Mouse (Mus musculus): ENCODE measurements around the gene Mmrn1.

Mmrn1 gene

DNA sequence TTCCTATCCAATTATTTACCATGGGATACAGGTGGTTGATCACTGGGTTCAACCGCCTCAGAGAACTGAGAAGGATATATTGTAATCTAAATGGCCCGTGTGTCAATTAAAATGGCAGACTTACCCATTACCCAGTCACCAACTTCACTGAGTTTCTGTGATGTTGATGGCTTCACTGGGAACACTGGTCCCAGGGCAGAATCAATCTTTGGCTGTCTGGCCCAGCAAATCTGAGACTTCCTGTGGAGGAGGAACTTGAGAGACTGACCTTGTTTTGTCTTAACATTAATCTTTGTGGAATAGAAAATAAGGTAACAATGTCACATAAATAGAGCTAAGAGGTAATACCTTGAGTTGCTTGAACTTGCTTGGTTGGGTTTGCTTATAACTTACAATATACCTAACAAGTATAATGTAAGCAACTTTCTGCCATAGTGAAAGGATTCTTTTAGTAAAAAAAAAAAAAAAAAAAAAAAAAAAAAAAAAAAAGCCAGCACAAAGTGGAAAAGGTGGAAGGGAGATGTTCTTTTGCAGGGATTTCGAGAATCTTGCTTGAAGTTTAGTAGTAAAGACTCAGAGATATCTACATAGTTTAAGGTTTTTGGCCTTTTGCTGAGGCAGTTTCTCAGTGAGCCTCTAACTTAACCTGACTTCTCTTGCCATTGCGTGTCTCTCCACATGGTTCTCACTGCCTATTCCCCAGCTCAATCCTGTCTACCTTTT lies 68.8 kb downstream of the Mmrn1 start:
- no peak for DNase-seq (ENCODE audit: low spot score in 2 of 2)

- DNase-seq (ENCODE audit: low spot score in 2 of 2): no peak
Observed at GRCm38 (mm10) chr6:60994114-60994513, 69.3 kb downstream of the Mmrn1 start.

- no peak for DNase-seq (ENCODE audit: low spot score in 2 of 2)
Observed at GRCm38 (mm10) chr6:60994521-60994920, 69.7 kb downstream of the Mmrn1 start.

DNA sequence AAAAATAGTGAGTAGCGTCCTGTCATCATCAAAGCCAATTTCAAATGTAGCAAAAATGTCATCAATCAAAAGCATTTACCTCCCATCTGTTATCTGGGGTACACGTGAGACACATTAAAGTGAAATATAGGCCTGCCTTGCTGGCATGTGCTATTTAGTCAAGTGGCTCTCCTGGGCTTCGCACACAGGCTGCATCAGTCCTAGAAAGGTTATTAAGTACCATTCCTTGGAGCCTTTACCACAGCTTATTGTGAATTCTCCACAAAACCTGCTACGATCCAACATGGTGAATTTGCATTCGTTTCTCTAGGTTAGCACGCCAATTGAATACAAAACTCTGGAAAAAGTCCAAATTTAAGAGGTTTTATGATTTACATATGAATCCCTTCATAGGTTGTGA lies 70.8 kb downstream of the Mmrn1 start:
- no peak for DNase-seq (ENCODE audit: low spot score in 2 of 2)

- DNase-seq (ENCODE audit: low spot score in 2 of 2): no peak
Observed at GRCm38 (mm10) chr6:60996328-60996727, 71.6 kb downstream of the Mmrn1 start.

GRCm38 (mm10) chr6:61001003-61001790 lies 76.4 kb downstream of the Mmrn1 start:
- no peak for DNase-seq (ENCODE audit: low spot score in 2 of 2)

DNA sequence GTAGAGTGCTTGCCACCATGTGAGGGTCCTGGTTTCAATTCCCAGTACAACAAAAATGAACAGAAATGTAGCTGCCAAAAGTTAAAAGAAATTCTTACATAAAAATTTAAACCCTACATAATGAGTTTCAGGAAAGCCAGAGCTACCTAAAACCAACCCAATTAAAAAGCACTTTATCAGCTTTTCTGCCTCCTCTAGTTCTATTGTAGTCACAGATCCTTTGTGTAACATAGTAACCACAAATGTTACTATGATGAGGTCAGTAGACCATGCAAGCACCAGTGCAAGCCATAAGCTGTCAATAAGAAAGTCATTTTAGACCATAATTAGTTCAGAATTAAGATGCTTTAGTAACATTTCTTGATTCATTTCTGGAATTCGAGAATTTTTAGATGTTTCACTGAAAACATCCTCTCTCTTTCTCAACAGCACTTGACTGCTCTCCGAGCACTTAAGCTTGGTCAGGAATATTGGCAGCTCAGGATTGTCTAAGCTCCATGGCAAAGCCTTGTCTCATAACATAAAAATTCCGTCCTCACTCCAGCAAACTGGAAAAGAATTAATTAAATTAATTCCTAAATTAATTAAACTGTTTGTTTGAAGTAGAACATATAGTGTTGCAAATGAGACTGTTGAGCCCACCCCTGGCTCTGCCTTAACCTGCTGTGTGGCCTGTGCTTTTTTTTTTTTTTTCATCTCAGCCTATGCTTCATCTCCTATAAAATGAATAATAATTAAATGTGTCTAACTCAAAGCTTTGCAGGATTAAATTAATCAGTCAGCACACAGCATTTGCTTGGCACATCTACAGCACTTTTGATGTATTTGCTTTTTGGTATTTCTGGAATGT lies 79.4 kb downstream of the Mmrn1 start:
- no peak for DNase-seq (ENCODE audit: low spot score in 2 of 2)

DNA sequence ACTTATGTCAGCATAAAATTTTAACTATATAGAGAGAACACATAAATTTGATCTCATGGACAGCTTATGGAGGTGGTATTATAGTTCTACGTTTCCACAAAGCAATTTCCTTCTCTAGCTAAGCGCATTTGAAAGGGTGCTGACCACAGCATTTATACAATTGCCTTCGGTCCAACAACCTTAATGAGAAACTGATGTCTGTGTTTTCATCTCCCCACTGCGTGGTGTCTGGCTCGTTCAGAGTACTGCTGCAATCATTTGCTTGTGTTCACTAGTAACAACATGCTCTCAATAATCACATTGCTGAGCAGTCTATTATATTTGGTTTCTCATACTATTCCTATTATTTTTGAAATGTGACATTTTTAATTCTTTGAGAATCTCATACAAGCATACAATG lies 89.0 kb downstream of the Mmrn1 start:
- DNase-seq (ENCODE audit: low spot score in 2 of 2): no peak

- no peak for DNase-seq (ENCODE audit: low spot score in 2 of 2)
Observed at GRCm38 (mm10) chr6:61019689-61020088, 94.9 kb downstream of the Mmrn1 start.

GRCm38 (mm10) chr6:61020995-61021394 lies 96.2 kb downstream of the Mmrn1 start:
- no peak for DNase-seq (ENCODE audit: low spot score in 2 of 2)

- no peak for DNase-seq (ENCODE audit: low spot score in 2 of 2)
Observed at GRCm38 (mm10) chr6:61033251-61033650, 108.5 kb downstream of the Mmrn1 start.
